Mouse (Mus musculus) heart, embryonic 13.5 days (tissue): ENCODE data around the gene Rem1. TPM values are rescaled to one million over a fixed set of nuclear protein-coding genes. Genes with fewer than 3 reads are reported as not detected.

Experiments used
- ATAC-seq: fragments of 200-750 bp; cut with Nextera tagmentation; 2 replicates; pipeline ENCODE4 v1.8.0; 2017; ENCODE audit warnings: moderate TSS enrichment; ENCODE audit not compliant: insufficient number of reproducible peaks, low FRiP score, low TSS enrichment; ENCODE audit errors: extremely low read depth
- H3K27ac ChIP-seq: fragments of 300-500 bp; sonication (generic); replicated peaks from 2 replicates; pipeline ENCODE4 v1.5.1; 2015; ENCODE audit warnings: moderate library complexity, mild to moderate bottlenecking, inconsistent platforms
- H3K27me3 ChIP-seq: fragments of 300-500 bp; sonication (generic); replicated peaks from 2 replicates; pipeline ENCODE4 v1.6.1; 2015; ENCODE audit warnings: mild to moderate bottlenecking, inconsistent platforms
- H3K36me3 ChIP-seq: fragments of 300-500 bp; sonication (generic); 2 replicates; pipeline ENCODE4 v1.6.1; 2015; ENCODE audit warnings: mild to moderate bottlenecking, inconsistent platforms
- H3K4me1 ChIP-seq: fragments of 300-500 bp; sonication (generic); 2 replicates; pipeline ENCODE4 v1.6.1; 2015; ENCODE audit warnings: inconsistent platforms
- H3K4me2 ChIP-seq: fragments of 300-500 bp; sonication (generic); 2 replicates; pipeline ENCODE4 v1.6.1; 2015; ENCODE audit warnings: inconsistent platforms, mild to moderate bottlenecking, moderate library complexity
- H3K4me3 ChIP-seq: fragments of 300-500 bp; sonication (generic); 2 replicates; pipeline ENCODE4 v1.5.1; 2015; ENCODE audit warnings: moderate library complexity, mild to moderate bottlenecking, inconsistent platforms
- H3K9ac ChIP-seq: fragments of 300-500 bp; sonication (generic); 2 replicates; pipeline ENCODE4 v1.6.1; 2015; ENCODE audit warnings: inconsistent platforms, mild to moderate bottlenecking, moderate library complexity
- H3K9me3 ChIP-seq: fragments of 300-500 bp; sonication (generic); 2 replicates; pipeline ENCODE4 v1.6.1; 2016; ENCODE audit warnings: inconsistent platforms
- WGBS: fragments of 180-500 bp; shearing (Covaris S2); methylation state at CpG from one replicate; pipeline ENCODE4 v1.1.7; 2015; ENCODE audit warnings: mixed read lengths; 5-methylcytosine and 5-hydroxymethylcytosine counted together
- polyA plus RNA-seq: library from polyadenylated mRNA; unstranded; fragments of >200 nt; fragmentation: Nextera tagmentation; extraction: Ambion mirVana; gene quantifications from 2 replicates; pipeline ENCODE4 v1.2.1, GENCODE M21; 2015

Gene Rem1
- polyA plus RNA-seq, 1 experiment from 2014 or later, result 10.5 TPM

DNA sequence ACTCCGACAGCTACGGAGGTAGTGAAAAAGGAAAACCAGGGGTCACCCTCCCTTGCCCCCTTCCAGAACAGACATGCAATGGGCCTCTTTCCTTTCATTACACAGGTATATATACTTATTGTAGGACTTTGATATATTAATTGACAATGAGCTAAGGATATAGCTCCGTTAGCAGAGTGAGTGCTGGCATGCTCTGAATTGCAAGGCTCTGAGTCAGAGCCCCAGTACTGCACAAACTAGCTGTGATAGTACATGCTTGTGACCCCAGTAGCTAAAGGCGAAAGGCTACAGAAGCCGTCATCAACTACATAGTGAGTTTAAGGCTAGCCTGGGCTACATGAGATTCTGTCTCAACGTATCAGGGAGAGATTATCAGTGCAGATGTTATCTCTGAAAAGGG, 3.2 kb downstream of the Rem1 start:
- no peak for ATAC-seq
- Histone ChIP-seq H3K9me3 (no peaks in the 10 kb centered on the region), H3K27ac (no peak overlapping the region), H3K4me2 (0 out of 2 replicates have a peak overlapping the region, but pooled peaks have one; percentile 91), H3K4me3 (0 out of 2 replicates have a peak overlapping the region, but pooled peaks have one; percentile 66), H3K4me1 (peaks cover 60% of the 10 kb centered on the region), H3K27me3 (peaks cover 50% of the 10 kb centered on the region), H3K9ac (0 out of 2 replicates have a peak overlapping the region, but pooled peaks have one; percentile 20), H3K36me3 (peaks cover 4% of the 10 kb centered on the region; the same call in 1 of the 2 replicates)
- 71% methylated on average over 6 of the region's 6 CpGs for WGBS

DNA sequence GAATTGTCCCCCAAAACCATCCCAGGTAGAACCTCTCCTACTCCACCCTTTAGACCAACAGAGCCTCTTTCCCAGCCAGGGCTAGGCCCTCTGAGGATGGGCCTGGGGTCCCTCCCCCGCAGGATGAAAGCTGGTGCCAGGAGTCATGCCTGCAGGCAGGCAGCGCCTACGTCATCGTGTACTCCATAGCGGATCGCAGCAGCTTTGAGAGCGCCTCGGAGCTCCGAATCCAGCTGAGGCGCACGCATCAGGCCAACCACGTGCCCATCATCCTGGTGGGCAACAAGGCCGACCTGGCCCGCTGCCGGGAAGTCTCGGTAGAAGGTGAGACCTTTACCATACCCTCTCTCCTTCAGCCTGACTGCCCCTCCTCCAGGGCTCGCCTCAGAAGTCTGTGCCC, 6.6 kb downstream of the Rem1 start:
- WGBS, result 23% methylated on average over 17 of the region's 17 CpGs
- Histone ChIP-seq H3K27ac (peak overlapping the region; percentile 65), H3K4me2 (peak overlapping the region; percentile 62), H3K9ac (peak overlapping the region; percentile 69), H3K36me3 (peaks cover 4% of the 10 kb centered on the region; the same call in 1 of the 2 replicates), H3K27me3 (peaks cover 18% of the 10 kb centered on the region), H3K4me1 (peaks cover 66% of the 10 kb centered on the region), H3K4me3 (peak overlapping the region; percentile 32), H3K9me3 (no peaks in the 10 kb centered on the region)
- ATAC-seq, result no peak

DNA sequence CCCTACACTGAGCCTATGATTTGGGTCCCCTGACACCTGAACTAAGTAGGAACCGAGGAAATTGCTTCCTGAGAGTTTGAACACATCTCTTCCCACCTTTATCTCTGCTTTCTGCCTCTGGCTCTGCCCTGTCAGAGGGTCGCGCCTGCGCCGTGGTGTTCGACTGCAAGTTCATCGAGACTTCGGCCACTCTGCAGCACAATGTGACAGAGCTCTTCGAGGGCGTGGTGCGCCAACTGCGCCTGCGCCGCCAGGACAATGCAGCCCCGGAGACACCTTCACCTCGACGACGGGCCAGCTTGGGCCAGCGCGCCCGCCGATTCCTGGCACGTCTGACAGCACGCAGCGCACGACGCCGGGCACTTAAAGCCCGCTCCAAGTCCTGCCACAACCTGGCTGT, 7.6 kb downstream of the Rem1 start:
- 51% methylated on average over 29 of the region's 29 CpGs for WGBS
- H3K4me1 ChIP-seq, result peaks cover 65% of the 10 kb centered on the region
- H3K27ac ChIP-seq, result peak overlapping the region; percentile 52
- no peak overlapping the region for H3K9ac ChIP-seq
- no peaks in the 10 kb centered on the region for H3K9me3 ChIP-seq
- peak overlapping the region; percentile 12; the same call in 1 of the 2 replicates for H3K4me2 ChIP-seq
- ATAC-seq, result no peak
- H3K4me3 ChIP-seq, result no peak overlapping the region
- peaks cover 4% of the 10 kb centered on the region; the same call in 1 of the 2 replicates for H3K36me3 ChIP-seq
- H3K27me3 ChIP-seq, result peaks cover 8% of the 10 kb centered on the region

DNA sequence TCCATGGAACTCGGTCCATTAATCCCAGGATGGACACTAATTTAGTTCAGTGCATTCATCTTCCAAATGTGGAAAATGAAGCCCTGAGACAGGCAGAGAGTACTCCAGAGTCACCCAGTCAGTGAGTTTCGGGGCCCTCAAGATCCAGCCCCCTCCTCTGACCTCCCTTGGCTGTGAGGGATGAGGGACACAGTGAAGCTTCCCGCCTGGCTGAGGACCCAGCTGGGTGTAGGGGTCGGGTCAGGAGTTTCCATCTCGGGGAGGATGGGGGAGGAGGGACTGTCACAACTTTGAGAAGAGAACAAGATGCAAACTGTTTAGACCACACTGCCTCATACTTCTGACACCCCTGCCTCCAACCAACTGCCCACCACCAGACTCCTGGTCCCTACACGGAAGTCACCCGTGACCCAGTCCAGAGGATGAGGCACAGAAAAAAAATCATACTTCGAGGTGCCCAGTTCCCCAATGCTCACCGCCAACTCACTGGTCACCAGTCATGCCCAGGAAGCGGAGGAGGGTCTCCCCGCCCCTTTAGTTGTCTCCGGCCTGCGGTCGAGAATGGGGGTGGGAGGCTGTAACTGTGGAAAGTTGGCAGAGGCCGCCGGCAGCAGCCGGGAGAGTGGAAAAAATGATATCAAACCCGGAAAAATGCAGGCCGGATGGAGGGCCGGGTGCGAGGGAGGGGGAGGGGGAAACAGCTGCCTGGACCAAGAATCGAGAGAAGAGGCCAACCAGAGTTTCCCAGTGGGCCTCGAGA, 9.7 kb downstream of the Rem1 start:
- Histone ChIP-seq H3K4me3 (no peak overlapping the region), H3K9ac (peak overlapping the region; percentile 47; the same call in 1 of the 2 replicates), H3K4me2 (peak overlapping the region; percentile 43), H3K27me3 (peaks cover 4% of the 10 kb centered on the region; the same call in 1 of the 2 replicates), H3K9me3 (no peaks in the 10 kb centered on the region), H3K27ac (peak overlapping the region; percentile 92), H3K4me1 (peaks cover 67% of the 10 kb centered on the region), H3K36me3 (peaks cover 4% of the 10 kb centered on the region; the same call in 1 of the 2 replicates)
- peak; percentile 66 for ATAC-seq
- WGBS, result 45% methylated on average over 23 of the region's 23 CpGs

DNA sequence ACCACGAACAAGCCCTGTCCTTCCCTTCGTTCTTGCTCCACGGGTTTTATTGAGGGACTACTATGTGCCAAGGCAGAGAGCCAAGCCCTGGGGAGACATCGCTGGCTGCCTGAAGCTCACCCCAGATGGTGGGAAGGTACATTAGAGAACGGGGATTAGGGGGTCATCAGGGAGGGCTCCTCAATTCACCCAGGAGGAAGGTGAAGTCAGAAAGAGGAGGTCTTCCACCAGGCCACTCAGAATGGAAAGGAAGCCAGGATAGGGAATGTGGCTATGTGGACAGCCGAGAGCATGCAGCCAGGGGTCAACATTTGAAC, 10.2 kb downstream of the Rem1 start:
- no peak for ATAC-seq
- Histone ChIP-seq H3K9ac (no peak overlapping the region), H3K9me3 (no peaks in the 10 kb centered on the region), H3K4me2 (0 out of 2 replicates have a peak overlapping the region, but pooled peaks have one; percentile 43), H3K27me3 (peaks cover 4% of the 10 kb centered on the region; the same call in 1 of the 2 replicates), H3K36me3 (peaks cover 4% of the 10 kb centered on the region; the same call in 1 of the 2 replicates), H3K4me3 (no peak overlapping the region), H3K27ac (peak overlapping the region; percentile 92), H3K4me1 (peaks cover 67% of the 10 kb centered on the region)
- 61% methylated on average over 6 of the region's 6 CpGs for WGBS

DNA sequence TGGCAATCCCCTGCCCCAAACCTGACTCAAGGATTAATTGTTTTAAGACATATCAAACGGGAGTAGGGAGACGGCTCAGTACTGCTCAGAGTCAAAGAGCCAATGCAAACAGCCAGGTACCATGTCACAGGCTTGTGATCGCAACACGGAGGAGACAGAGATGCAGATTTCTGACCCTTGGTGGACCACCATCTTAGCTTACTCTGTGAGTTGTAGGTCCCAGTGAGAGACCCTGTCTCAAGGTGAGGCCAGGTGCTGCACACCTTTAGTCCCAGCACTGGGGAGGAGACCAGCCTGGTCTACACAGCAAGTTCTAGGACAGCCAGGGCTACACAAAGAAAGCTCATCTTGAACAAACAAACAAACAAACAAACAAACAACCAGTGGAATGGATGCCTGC, 10.6 kb downstream of the Rem1 start:
- H3K4me3 ChIP-seq, result no peak overlapping the region
- H3K9me3 ChIP-seq, result no peaks in the 10 kb centered on the region
- ATAC-seq, result no peak
- no peak overlapping the region for H3K9ac ChIP-seq
- peaks cover 4% of the 10 kb centered on the region; the same call in 1 of the 2 replicates for H3K36me3 ChIP-seq
- 76% methylated on average over 4 of the region's 4 CpGs for WGBS
- H3K4me1 ChIP-seq, result peaks cover 63% of the 10 kb centered on the region
- H3K4me2 ChIP-seq, result no peak overlapping the region
- H3K27me3 ChIP-seq, result peaks cover 4% of the 10 kb centered on the region; the same call in 1 of the 2 replicates
- peak overlapping the region; percentile 92 for H3K27ac ChIP-seq

DNA sequence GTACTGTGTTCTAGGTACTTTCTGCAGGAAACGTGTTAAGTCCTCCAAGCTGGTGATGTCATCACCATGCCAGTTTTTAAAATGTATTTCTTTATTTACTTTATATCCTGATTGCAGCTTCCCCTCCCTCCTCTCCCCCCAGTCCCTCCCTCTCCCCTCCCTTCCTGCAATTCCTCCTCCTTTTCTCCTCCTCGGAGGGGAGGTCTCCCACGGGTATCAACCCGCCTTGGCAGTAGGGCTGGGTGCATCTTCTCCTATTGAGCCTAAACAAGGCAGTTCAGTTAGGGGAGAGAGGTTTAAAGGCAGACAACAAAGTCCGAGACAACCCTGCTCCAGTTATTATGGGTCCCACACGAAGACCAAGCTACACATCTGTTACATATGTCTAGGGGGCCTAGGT, 12.1 kb downstream of the Rem1 start:
- Histone ChIP-seq H3K9ac (no peak overlapping the region), H3K27me3 (peaks cover 4% of the 10 kb centered on the region; the same call in 1 of the 2 replicates), H3K9me3 (no peaks in the 10 kb centered on the region), H3K4me3 (no peak overlapping the region), H3K4me2 (no peak overlapping the region), H3K36me3 (peaks cover 4% of the 10 kb centered on the region; the same call in 1 of the 2 replicates), H3K4me1 (peaks cover 49% of the 10 kb centered on the region), H3K27ac (peak overlapping the region; percentile 92)
- no peak for ATAC-seq
- WGBS, result 51% methylated on average over 6 of the region's 6 CpGs

DNA sequence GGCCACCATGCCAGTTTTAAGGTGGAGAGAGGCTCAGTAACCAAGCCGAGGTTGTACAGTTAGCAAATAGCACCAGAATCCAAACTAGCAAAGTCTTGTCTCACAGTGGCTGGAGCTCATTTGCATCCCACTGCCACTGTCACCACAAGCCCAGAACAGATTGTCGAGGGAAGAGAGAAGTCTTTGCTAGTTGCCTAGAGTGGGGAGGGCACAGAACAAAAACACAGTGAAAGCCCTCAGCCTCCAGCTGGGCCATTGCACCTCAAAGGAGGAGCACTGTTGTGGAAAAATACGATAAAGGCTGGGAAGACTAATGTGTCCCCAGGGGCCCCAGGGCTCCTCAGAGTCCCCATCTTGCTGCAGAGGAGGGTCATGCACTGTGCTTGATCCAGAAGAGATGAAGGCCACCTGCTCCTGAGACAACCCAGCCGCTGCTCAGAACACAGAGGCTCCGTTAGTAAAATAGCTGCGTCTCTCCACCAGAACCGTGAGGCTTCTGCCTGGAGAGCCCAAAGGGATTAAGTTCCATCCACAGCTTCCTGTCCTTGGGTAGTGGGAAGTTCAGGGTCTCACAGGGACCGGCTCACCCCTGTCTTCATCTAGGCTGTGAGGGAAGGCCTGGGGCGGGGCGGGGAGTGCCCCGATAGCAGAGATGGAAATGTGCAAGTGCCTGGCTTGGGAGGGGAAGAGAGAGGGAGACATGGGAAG, 12.8 kb downstream of the Rem1 start:
- ATAC-seq, result no peak
- no peaks in the 10 kb centered on the region for H3K9me3 ChIP-seq
- H3K27me3 ChIP-seq, result peaks cover under 1% of the 10 kb centered on the region; the same call in 1 of the 2 replicates
- H3K4me2 ChIP-seq, result no peak overlapping the region; the same call in 1 of the 2 replicates
- peak overlapping the region; percentile 33; the same call in 1 of the 2 replicates for H3K9ac ChIP-seq
- no peak overlapping the region for H3K4me3 ChIP-seq
- H3K27ac ChIP-seq, result peak overlapping the region; percentile 92
- H3K4me1 ChIP-seq, result peaks cover 44% of the 10 kb centered on the region
- 23% methylated on average over 11 of the region's 11 CpGs for WGBS
- peaks cover under 1% of the 10 kb centered on the region; the same call in 1 of the 2 replicates for H3K36me3 ChIP-seq

DNA sequence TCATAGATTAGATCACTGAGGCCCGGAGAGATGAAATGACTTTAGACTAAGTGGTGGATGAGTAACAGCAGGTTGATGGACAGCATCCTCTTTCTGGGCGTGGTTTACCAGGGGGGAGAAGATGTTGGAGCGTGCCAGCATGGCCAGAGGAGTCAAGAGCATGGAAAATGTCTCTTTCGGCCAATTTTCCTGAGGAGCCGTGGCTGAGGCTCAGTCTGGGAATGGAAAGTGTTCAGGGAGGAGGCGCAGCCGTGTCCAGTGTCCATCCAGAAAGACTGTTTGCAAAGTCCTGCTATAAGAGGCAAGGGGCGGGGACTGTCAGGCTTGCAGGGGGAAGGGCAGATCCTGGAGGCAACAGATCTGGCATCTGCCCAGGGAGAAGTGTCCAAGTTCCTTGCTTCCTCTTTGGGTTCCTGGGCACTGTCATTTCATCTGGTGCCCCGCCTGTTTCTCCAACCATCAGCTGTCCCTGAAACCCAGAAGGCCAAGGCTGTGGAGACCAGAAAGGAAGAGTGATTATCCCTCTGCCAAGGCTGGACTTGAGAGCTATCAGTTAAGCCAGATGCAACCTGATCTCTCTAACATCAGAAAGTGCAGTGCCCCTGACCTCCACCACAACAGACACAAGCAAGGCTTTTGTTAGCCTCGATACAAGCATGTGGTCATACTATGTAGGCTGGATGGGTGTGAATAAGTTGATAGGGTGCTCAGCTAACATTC, 26.3 kb downstream of the Rem1 start:
- H3K4me2 ChIP-seq, result no peak overlapping the region
- no peaks in the 10 kb centered on the region for H3K27me3 ChIP-seq
- H3K4me1 ChIP-seq, result peaks cover 22% of the 10 kb centered on the region
- peak overlapping the region; percentile 73 for H3K27ac ChIP-seq
- no peak overlapping the region for H3K4me3 ChIP-seq
- no peak overlapping the region for H3K9ac ChIP-seq
- WGBS, result 49% methylated on average over 10 of the region's 10 CpGs
- ATAC-seq, result no peak; the same call in 1 of the 2 replicates
- H3K36me3 ChIP-seq, result no peaks in the 10 kb centered on the region
- no peaks in the 10 kb centered on the region for H3K9me3 ChIP-seq

DNA sequence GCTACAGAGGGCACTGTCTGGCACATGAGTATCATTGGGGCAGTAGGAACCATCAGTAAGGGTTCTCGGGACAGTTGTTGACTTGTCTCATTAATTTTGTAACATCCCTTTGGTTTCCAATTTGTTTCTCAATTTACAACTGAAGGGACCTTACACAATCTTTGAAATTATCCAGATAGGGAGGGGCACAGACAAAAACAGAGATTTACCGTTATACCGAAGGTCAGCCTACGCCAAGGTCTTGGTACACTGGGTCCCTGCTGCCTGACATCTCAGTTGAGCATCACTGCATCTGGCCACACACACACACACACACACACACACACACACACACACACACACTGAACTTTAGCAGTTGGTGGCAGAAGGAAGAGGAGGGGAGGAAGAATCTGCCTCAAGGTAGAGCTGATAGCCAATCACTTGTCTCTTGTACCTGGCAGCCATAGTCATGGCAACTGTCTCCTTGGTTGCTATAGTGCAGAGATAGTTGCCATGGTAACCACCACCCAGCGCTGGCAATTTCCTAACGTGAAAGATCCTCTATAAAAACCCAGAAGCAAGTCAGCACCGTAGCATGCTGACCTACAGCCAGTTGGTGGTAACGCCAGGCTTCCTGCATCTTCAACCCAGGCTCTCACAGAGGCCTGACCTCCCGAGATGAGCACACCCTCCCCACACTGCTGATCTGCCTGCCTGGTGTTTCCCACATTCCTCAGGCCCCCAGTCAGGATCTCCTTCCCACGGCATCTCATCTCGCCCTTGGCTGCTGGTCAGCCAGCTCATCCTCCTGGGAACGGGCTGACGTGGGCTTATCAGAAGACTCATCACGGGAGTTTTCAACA, 27.3 kb downstream of the Rem1 start:
- Histone ChIP-seq H3K4me3 (no peak overlapping the region), H3K27me3 (no peaks in the 10 kb centered on the region), H3K4me1 (peaks cover 25% of the 10 kb centered on the region), H3K27ac (0 out of 2 replicates have a peak overlapping the region, but pooled peaks have one; percentile 24), H3K36me3 (no peaks in the 10 kb centered on the region), H3K4me2 (no peak overlapping the region), H3K9me3 (no peaks in the 10 kb centered on the region), H3K9ac (no peak overlapping the region)
- WGBS, result 28% methylated on average over 14 of the region's 14 CpGs
- no peak for ATAC-seq
